Mouse (Mus musculus) fat pad, adult 2 months (tissue): ENCODE measurements around the gene Wdr35.
"Not testable (repeated sequence)": the region's sequence is repeated elsewhere in the genome, so short reads cannot be mapped to it uniquely, and the experiment has no call there.

Source experiments
- DNase-seq: peaks from one replicate; pipeline ENCODE4 v3.0.0-alpha.2; 2011; ENCODE audit warnings: low read depth, low spot score; ENCODE audit errors: extremely low read depth

The Wdr35 gene

DNA sequence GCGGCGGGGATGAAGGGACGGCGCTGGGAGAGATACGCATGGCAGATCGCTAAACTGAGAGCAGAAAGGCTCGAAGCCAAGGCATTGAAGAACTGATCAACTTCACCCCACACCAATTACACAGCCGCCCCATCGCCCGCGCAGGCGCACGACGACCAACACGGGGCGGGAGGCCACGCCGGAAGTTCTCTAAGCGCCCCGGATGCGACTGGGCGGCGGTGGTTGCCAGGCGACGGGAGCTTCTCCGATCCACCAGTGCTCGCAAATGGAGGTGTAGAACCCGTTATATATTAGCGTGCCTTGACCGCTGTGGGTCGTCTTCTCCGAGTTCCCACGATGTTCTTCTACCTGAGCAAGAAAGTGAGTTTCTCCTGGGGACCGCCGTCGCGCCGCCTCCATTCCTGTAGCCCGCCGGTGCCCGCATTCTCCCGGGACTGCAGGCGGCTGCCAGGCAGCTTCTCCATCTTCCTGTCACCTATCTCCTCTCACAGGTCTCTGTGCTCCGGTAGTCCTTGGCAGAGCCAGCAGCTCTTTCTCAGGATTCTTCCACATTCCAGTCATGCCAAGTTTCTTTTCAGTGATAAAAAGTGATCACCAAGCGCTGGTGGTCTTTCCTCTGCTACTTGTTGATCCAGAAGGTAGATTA is at the start of gene Wdr35:
TSS of gene Wdr35 (plus strand) at position 73 of the 646 bp plus-strand sequence.
- DNase-seq, result peak; percentile 10

DNA sequence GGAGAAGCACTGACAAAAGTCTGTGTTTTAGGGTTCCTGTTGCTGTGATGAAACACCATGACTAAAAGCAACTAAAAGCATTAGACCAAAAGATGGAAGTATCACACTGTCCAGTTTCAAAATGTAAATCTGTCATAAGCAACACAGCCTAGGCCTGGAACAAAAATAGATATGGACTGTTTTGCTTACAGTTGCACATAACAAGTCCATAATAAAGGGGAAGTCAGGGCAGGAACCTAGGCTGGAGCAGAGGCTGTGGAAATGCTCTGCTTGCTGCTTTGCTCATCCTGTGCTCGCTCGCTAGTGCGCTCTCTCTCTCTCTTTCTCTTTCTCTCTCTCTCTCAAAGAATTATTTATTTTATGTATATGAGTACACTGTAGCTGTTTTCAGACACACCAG is 46.0 kb upstream of the Wdr35 start:
- no peak for DNase-seq

GRCm38 (mm10) chr12:8928766-8929165 is 44.9 kb upstream of the Wdr35 start:
- DNase-seq, result no peak

DNA sequence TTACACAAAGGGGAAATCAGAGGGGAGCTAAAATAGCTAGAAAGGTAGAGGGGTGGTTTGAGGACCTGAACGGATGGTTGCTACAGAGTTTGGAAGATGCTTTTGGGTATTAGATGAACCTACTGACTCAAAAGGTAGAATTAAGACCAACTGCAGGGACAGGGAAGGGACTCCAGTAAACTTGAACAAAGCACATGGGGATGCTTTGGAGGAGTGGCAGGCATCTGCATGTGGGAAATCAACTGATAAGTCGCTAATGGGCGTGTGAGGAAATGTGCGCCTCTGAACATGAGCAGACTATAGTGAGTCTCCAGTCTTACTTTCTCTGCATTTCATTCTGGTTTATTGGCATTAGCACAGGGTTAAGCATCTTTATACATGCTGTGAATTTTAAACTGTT is 42.6 kb upstream of the Wdr35 start:
- no peak for DNase-seq

DNA sequence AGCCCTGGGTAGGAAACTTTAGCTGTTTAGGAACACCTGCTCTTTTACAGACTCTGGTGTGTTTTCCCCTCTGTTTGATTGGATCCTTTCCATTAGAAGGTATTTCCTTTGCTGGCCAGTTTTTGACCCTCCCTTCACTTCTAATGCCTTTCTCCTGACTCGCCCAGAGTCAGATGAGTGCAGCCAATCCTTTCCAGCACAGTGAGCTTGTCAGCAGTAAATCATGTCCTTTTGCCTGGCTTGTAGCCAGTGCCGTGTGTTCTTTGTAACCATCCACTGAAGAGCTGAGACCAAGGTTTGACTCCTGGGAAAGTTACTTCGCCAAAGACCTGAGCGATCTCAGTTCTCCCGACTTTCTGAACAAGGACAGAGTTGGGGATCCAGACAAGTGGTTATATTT is 38.3 kb upstream of the Wdr35 start:
- DNase-seq, result no peak

DNA sequence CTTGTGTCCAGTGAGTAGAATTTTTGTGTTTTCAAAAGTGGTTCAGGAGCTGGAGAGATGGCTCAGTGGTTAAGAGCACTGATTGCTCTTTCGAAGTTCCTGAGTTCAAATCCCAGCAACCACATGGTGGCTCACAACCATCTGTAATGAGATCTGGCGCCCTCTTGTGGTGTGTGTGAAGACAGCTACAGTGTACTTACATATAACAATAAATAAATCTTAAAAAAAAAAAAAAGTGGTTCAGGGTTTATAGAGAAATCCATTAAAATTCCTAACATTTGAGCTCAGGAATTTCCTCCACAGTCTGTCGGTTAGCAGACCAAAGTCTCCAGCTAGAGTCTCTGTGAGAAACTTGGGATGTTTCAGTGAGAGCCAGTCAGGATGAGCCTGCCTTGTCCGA is 37.5 kb upstream of the Wdr35 start:
- not testable (repeated sequence) for DNase-seq

DNA sequence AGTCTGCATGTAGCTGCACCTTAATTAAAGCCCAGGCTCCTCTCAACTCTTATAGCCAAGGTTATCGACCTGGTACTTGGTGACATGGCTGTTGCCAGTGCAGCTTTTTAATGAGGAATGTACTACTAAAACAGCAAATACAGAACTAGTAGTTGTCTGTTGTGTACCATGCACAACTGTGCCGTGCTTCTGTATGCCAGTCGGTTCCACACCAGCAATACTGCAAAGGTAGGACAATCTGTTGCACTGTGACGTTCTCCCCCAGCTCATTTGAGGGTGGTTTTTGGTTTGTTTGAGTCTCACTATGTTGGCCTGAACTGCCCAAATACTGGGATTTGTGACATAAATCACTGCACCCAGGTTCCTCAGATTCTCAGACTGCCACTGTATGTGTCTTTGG is 34.2 kb upstream of the Wdr35 start:
- DNase-seq, result no peak

GRCm38 (mm10) chr12:8940011-8941005 is 33.4 kb upstream of the Wdr35 start:
- DNase-seq, result no peak

- DNase-seq, result no peak
These were observed 32.5 kb upstream of the Wdr35 start for GRCm38 (mm10) chr12:8941131-8941615.

- no peak for DNase-seq
These were observed 31.8 kb upstream of the Wdr35 start for GRCm38 (mm10) chr12:8941699-8942392.

DNA sequence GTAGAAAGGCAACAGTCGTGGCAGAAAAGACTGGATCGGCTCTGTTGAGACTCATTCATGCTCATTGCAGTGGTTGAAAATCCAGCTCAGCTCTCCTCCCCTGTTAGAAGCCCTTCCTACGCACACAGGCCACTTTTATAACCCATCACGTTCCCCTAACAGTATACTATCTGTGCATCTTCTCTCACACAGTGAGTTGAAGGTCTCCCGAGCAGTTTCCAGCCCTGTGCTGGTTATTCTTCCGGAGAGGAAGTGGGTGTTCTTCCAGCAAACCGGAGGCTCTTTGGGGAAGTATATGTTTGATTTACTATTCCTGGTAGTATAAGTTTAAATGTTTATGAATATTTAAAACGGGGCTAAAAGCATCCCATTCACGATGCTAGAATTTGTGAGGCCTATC is 26.5 kb upstream of the Wdr35 start:
- no peak for DNase-seq

- DNase-seq, result no peak
These were observed 25.8 kb upstream of the Wdr35 start, which contains the start of gene Matn3 for GRCm38 (mm10) chr12:8947714-8948464. Gene Matn3 (plus strand): TSS chr12:8947929.

DNA sequence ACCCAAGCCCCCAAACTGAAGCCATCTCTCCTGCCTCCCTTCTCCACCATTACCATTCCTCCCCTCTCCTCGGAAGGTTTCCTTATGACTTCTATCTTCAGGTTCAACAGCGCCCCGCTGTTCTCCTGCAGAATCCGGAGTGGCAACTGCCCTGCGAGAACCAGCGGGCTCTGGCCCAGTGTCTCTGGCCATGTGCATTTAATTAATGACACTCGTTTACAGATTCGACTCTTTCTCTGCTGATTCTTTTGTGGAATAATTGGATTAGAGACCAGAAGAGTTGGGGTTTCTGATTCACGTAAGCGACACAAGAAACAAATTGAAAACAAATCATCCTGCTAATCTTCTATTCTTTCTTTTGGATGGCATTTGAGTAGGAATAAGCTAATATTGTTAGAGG is 20.6 kb upstream of the Wdr35 start:
- no peak for DNase-seq

DNA sequence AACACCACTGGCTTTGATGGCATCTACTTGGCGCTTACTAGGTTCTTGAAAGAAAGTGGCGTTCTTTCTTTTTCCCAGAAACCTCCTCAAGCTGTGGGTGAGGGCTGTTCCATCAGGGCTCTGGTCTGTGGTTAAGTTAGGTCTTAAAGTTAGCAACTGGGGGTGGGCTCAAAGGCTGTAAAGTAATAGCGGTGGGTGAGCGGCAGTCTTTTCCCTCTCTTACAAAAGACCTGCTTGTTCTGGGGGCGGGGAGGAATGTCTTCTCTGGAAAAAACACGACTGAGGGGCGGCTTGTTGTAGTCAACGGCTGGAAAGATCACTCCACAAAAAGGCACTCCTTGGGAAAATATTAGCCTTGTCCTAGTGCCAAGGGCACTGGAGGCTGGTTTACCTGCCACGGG is 19.5 kb upstream of the Wdr35 start:
- DNase-seq, result no peak

- DNase-seq, result no peak
These were observed 11.9 kb upstream of the Wdr35 start for GRCm38 (mm10) chr12:8961607-8962316.

GRCm38 (mm10) chr12:8969828-8970227 is 3.9 kb upstream of the Wdr35 start:
- no peak for DNase-seq

DNA sequence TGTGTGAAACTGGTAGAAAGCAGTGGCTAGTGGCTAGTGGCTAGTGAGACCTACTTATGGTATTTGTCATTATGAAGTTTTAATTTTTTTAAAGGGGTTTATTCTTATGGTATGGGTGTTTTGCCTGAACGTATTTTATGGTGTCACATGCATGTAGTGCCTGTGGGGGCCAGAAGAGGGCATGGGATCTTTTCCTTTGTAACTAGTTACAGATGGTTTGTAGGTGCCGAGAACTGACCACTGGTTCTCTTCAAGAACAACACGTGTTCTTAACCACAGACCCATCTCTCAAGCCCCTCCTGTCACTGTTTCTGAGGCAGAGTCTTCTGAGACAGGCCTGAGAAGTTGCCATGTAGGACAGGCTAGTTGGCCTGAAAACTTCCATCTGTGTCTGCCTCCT is 1.4 kb downstream of the Wdr35 start:
- DNase-seq, result no peak

GRCm38 (mm10) chr12:8993231-8993630 is 19.5 kb downstream of the Wdr35 start:
- no peak for DNase-seq

DNA sequence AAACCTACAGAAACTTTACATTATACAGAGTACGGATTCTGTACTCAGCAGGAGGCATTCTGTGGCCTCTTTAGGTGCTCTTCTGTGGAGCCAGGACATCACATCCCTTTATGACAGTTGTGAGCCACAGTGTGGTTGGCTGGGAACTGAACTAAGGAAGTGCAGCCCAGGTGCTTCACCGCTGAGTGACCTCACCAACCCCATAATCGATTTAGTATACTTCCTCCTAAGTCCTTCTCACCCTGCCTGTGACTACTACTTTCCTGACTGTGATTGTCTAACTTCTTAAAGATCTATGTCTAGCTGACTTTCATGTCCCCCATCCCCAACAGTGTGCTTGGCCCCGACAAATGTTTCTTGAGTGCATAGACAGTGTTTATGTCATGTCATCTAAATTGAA is 24.6 kb downstream of the Wdr35 start:
- DNase-seq, result no peak

- DNase-seq, result peak; percentile 33
These were observed 28.5 kb downstream of the Wdr35 start for GRCm38 (mm10) chr12:9002038-9002648.
